Mouse (Mus musculus) bone marrow macrophage, adult 2 months (primary cell): Measurements from ENCODE around the gene Chtop.

Experiments
- CTCF ChIP-seq: IDR thresholded peaks from 2 replicates; pipeline ENCODE4 v1.5.1; 2012; ENCODE audit warnings: low read depth, mild to moderate bottlenecking, low read length, moderate library complexity
- POLR2A ChIP-seq: IDR thresholded peaks from 2 replicates; pipeline ENCODE4 v1.6.1; 2012; ENCODE audit warnings: mild to moderate bottlenecking, low read depth, low read length, borderline replicate concordance

DNA sequence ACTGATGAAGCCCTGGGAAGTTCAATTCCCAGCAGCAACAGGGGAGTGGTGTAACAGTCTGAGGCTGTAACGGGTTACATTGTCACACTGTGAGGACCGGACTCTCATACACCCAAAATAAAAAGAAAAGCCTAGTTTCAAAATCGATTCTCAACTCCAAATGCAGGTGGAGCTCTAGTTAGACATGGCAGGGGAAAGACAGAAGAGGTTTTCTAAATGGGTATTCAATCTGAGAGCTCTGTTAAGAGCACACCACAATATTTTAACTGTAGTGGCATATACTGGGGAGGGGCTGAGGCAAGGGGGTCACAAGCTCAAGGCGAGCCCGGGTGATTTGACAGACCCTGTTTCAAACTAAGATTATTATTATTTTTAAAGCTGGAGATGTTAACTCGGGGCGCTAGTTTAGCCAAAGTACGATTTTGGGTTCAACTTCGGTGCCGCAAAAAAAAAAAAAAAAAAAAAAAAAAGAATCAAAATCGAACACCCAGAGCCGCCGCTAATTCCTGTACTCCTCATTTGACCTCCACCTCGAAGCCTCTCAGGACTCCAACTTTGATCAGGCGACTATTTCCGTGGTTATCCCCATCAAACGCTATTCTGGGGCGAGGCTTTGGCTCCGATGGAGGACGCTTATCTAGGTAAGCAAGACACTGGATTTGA, 880 bp downstream of the Chtop start:
- no peak; the same call in 1 of the 2 replicates for TF ChIP-seq CTCF
- no peak for TF ChIP-seq POLR2A
